Mouse (Mus musculus) left cerebral cortex, adult 18-20 months (tissue): ENCODE results near the gene Cs. TPM values are rescaled to one million over a fixed set of nuclear protein-coding genes. Genes with fewer than 3 reads are reported as not detected.
"Not testable (repeated sequence)": the region's sequence is repeated elsewhere in the genome, so short reads cannot be mapped to it uniquely, and the experiment has no call there.

Source experiments
- DNase-seq, 2 experiments: peaks; one replicate each; pipeline ENCODE4 v3.0.0; 2021 to 2022; ENCODE audit warnings: low spot score in 2 of 2, mixed read lengths in 1 of 2
- total RNA-seq, 2 experiments: library from RNA; stranded (reverse); gene quantifications; 2 replicates each; pipeline ENCODE4 v1.2.3; 2021

Cs gene
- total RNA-seq, 2 experiments from 2014 or later: 222 to 232 TPM

DNA sequence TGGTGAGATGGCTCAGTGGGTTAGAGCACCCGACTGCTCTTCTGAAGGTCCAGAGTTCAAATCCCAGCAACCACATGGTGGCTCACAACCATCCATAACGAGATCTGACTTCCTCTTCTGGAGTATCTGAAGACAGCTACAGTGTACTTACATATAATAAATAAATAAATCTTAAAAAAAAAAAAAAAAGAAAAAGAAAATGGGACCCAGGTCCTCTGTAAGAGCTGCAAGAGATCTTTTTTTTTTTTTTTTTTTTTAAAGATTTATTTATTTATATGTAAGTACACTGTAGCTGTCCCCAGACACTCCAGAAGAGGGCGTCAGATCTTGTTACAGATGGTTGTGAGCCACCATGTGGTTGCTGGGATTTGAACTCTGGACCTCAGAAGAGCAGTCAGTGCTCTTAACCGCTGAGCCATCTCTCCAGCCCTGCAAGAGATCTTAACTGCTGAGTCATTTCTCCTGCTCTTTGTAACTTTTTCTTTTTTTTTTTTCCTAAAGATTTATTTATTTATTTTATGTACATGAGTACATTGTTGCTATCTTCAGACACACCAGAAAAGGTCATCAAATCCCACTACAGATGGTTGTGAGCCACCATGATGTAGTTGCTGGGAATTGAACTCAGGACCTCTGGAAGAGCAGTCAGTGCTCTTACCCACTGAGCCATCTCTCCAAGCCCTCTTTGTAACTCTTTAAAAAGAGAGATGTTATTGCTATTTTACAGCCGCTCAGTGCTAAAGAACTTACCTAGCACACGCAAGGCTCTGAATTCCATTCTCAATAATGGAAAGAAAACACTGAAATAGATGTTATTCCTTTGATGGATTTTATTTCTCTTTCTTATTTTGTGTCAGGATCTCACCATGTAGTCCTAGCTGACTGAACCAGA lies 4.9 kb upstream of the Cs start:
- DNase-seq: not testable (repeated sequence)

DNA sequence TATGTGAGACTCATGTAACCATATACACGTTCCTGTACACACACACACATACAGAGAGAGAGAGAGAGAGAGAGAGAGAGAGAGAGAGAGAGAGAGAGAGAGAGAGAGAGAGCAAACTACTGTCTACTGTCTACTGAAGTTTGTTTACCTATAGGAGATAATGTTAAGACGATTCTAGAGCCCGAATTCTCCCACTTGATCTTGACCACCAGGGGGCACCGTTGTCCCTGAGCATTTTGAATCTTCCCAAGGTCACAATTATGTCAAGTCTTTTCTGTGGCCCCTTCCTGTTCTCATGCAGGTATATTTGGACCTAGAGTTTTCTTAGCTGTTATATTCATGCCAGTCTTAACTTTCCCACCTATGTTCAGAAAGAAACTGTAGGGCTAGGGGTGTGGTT lies 2.0 kb upstream of the Cs start:
- DNase-seq: peak; percentile 69 to 77

DNA sequence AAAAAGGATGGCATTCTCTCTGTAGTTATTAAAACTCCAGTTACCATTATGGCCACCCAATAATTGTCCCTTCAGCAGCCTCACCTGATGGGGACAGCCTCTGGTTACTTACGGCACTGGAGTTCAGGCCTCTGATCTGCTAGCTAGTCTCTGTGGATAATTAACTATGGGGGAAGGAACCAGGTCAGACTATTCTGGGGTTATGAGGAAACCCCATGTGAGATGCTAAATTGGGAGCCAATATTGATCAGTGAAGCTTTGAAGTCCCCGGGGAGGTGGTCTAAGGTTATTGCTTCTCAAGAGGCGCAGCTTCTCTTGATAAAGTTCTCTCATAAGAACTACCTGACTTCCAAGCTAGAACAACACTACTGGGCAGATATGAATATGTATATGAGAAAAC lies 1.3 kb upstream of the Cs start:
- no peak for DNase-seq

DNA sequence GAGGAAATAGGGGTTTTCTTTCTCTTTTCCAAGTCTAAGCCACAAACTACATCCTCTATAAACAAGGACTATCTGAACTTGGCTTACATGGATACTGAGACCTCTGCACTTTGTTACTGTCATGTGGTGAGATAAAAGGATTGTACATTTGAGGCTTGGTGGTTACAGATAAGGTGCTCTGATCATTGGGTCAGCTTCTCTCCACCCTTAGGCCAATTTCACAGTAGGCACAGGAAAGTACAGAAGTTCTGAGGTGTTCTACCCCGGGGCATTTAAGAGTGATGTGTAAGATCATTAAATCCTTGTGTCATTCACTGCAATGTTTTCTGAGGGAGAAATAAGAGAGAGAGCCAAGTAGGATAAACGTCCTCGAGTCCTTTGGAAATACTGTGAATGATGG lies 937 bp upstream of the Cs start:
- DNase-seq: no peak

DNA sequence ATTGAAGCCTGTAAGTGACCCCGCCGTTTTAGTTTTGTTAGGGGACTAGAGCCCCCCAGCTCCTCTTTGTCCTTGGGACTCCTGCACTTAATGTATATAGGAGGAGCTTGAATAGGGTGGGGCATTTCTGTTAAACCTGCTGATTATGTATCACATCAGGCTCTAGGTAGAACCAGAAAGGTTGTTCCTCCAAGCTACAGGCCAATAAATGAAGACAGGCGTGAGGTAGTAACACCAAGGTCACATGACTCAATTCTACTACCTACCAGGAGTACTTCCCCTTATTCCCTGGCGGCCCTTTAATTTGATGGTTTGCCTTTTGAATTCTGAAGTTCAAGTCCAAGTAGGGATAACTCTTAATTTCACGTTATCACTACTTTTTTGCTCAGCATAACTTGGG lies 881 bp downstream of the Cs start:
- no peak for DNase-seq

DNA sequence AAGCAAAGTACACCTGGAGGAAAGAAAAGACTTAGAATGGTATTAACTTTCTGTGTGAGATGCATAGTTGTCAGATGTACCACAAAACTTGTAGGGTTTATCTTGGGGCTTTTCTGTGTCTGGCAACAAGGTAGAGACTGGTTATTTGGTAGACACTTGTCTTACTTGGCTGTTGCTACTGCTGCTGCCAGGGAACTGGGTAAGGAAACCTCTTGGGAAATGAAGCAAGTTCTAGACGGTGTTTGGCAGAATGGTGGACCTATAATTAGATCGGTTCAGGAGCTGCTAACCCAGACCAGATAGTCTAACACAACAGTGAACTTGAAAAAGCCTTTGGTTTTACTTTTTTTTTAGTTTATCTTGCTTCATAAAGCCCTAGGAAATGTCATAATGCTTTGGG lies 1.4 kb downstream of the Cs start:
- no peak for DNase-seq

DNA sequence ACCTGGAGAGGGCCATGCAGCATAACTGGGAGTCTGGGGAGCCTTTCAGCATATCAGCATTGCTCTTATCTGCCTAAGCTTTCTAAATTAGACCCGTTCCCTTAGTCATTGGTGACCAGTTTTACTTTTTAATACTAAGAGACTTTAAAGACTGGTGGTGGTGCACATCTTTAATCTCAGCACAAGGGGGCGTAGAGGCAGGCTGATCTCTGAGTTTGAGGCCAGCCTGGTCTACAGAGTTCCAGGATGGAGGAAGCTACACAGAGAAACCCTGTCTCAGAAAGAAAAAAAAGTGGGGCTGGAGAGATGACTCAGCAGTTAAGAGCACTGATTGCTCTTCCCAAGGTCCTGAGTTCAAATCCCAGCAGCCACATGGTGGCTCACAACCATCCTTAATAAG lies 2.7 kb downstream of the Cs start:
- DNase-seq: no peak

DNA sequence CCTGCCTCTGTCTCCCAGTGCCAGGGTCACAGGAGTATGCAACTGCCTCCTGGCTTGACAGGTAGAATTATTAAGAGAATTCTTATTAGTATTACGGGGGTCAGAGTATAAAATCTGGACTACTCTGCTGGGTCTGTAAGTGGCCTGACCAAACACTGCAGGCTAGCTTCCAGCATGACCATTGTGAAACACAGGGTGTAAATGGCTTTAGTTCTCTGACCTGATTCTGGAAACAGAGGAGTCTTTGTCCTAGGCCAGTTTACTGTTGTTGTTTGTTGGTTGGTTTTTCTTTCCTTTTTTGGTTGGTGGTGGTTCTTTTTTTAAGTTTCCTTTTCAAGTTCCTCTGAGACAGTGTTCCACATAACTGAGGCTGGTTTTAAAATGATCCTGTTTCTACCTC lies 5.9 kb downstream of the Cs start:
- no peak for DNase-seq

DNA sequence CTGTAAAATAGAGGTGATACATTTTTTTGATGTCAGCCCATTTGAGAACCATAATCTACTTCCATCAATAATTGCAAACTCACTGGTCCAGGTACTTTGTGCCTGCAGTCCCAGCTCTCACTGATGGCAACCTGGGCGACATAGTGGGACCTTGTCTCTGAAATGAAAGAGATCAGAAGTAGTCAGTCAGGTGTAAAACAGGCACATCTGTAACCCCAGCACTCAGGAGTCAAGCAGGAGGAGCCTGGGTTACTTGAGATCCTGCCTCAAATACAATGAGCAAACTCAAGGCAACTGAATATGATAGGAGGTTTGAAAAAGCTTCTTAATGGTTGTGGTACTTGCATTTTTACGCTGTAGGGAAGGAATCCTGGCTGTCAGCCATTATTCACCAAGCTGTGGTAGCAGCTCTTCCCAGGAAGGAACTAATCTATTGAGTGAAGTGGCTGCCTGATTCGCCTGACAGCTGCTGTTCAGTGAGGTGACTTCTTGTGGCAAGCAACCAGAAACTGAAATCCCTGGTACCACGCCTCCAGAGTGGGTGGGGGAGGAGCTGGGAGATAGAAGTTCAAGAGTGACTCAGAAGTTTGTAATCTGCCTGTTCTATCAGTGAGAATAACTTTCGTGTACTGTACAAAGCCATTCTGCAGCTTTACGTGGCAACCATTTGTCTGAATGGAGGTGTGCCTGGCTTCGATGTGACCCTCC lies 7.2 kb downstream of the Cs start:
- peak; percentile 59 to 66 for DNase-seq

DNA sequence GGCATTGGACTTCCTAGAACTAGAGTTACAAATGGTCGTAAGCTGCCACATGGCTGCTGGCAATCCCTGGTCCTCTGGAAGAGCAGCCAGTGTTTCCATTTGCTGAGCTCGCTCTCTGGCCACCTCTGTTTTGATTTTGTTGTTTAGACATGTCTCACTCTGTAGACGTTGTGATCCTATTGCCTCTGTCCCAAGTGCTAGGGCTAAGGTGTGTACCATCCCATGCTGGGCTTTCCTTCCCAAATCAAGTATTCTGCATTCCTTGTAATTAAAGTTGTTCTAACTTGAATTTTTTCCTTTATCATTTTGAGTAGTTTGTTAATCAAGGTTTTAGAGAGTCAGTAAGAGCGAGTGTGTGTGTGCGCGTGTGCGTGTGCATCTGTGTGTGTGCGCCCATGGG lies 10.0 kb downstream of the Cs start:
- no peak for DNase-seq

DNA sequence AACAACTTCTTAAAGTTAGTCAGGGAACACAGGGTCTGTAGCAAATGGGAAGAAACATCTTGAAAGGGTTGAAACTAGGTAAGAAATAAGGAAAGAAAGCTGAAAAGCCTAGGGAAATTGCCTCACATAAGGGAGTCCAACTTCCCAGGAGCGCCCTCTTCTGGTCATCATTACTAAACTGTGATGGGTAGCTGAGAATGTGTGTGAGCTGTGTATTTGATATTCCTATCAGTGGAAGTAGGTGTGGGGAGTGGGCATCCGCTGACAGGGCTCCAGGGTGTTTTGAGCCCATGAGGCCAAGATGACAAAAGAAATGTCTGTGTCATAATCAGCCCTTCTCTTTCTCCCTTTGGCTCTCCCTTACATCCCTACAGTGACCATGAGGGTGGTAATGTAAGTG lies 21.3 kb downstream of the Cs start:
- DNase-seq: peak; percentile 49 to 76

DNA sequence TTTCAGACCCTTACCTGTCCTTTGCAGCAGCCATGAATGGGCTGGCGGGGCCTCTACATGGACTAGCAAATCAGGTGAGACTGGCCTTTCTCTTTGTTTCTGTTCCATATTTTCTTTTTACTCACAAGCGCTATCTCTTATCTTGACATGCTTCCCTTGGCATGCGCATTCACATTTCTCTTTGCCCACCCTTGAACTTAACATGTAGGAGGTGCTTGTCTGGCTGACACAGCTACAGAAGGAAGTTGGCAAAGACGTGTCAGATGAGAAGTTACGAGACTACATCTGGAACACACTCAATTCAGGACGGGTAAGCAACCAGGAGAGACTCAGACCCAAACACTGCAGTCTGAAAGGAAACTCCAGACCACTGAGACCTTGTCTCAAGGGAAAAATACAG lies 21.7 kb downstream of the Cs start:
- DNase-seq: no peak

DNA sequence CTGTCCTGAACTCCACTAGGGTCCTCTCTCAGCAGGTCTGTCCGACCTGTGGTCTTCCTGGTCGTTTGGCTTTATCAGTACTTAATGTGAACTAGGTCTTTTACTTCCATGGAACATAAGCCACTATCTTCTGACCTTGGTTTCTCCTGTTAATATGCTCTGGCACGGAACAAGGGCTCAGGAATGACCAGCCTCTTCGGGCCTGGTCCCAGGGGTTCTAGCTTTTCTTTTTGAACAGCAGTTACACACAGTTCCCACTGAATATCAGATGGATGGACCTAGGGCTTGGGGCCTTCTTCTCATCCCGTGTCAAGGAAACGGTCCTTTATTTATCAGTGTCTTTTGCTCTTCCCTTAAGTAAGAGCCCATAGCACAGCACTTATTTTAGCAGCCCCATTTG lies 24.3 kb downstream of the Cs start:
- DNase-seq: no peak

DNA sequence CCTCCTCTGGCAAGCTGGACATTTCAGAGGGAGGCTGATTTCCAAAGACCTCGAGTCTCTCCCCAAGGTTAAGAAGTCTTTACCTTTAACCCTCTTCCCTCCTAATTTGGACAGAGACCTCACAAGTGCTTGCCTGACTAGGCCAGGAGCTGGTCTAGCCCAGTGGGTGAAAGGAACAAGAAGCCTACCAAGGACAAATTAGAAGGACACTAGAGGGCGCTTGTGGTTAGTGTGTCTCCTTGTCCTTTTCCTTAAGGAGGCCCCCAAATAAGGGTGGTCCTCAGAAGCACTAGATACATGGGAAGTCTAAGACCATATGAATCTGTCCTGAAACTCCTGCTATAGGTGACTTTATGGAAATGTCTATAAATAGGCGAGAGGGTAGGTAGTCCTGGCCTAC lies 25.0 kb downstream of the Cs start:
- DNase-seq: peak in 1 of 2 experiments; percentile 22

DNA sequence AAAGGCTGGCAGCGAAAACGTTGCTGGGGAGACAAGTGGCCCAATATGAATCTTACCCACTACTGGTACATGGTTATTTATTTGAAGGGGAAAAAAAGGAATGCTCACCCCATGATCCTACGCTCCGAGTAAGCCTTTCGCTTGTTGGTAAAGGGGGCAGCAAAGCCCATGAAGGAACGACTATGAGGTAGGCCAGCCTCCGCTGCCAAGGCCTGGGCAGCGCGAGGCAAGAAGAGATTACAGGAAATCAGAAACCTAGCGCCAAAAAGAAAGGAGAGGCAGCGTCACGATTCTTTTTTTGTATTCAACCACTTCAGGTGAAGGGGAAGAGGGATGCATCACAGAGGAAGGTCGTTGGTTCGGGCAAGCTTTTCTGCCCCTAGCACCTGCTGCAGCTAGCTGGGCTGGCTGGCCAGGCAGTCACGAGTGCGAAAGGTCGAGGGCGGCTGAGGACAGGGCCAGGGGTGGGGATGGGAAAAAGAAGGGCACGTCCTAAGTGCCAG lies 30.4 kb downstream of the Cs start:
- no peak for DNase-seq

DNA sequence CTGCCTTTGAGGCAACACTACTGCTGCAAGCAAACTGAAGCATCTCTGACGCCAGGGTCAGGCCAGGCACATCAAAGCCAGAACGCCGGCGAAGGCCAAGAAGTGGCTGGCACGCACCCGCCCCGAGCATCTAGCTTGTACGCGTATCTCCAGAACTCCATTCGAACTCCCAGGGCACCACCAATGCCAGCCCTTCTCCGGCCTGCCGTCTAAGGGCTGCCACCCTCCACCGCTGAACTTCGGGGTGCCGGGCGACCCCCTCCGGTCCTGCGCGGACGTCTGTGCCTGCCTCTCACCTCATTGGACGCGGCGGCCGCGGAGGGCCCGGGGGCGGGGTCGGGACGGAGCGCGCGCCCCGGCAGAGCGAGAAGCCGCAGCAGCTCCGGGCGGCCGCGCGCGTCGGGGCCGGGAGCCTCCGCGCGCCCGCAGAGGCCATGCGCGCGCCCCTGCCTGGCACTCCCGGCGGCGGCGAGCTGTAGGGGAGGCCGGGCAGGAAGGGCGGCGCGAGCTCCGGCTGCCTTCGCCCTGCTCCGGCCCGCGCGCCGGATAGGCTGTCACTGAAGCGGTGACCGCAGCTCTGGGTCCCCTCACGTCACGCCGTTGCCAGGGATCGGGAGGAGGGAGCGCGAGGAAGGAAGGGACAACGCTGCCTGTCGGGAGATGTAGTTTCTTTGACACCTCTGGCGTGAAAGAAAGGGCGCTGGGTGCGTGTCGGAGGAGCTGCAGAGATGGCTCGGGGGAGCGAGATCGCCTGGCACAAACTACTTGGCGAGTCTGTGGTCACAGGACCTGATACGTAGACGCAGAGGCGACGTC lies 31.1 kb downstream of the Cs start, which contains the start of gene Coq10a:
Gene Coq10a (minus strand): TSS at position 596 of the 816 bp plus-strand sequence.
- peak; percentile 86 to 94 for DNase-seq

DNA sequence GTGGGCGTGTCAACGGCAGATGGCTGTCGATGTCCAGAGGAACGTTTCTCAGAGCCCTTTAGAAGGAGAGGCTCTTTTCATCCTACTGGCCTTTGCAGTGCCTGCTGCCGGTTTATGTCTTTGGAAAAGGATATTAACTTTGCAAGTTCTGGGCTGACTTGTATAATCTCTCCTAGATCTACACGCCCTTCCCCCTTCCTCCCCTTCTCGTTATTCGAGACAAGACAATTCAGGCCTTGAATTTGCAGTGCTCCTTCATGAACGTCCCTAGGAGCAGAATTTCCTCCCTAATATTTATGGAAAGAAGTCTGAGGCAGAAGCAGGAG lies 31.6 kb downstream of the Cs start:
- no peak for DNase-seq

DNA sequence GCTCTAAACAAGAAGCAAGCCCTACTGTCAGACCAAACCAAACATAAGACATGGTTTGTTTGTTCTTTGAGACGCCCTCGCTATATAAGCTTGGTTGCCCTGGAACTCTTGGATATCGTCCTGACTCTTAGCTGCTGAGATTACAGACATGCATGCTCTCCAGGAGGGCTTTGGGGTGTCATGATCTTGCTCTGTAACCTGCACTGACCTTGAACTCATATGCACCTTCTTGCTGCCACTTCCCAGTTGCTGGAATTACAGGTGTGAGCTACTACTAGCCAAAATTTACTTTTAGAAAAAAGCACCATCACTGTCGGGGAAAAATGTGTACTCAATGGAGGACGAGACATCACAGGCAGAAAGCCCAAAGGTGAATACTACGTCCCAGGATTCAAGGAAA lies 32.1 kb downstream of the Cs start:
- DNase-seq: no peak

DNA sequence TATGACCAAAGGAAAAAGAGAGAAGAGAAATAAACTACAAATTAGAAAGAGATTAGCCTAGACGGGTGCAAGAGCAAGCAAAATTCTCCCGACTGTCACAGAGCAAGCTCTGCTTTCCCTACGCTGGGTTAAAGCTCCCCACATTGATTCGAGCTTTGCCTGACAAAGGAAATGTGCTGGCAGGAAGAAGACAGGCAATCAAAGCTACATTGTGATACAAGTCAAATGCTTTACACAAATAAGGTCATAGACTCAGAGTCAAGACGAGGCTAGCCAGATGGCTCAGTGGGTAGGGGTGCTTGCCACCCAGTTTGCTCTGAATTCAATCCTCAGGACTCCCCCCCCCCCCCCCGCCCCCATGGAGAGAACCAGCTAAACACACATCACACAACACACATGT lies 32.5 kb downstream of the Cs start:
- DNase-seq: no peak

DNA sequence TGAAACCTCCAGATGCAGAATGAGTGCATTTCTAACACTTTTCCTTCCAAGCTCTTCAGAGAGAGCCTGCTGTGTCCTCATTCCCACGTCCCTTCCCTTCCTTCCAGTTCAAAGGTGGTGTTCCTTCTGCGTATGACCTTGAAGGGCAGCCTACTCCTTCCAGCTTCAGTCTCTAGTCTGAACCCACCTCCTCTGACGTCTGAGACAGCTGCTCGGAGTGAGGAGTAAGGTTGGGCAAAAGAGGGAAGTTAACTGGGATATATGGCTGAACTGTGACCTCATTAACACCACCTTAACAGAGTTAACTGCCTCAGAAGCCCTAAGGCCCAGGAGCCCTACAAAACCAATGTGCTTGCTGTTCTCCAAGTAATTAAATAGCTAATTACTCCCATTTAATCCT lies 33.1 kb downstream of the Cs start:
- DNase-seq: no peak

DNA sequence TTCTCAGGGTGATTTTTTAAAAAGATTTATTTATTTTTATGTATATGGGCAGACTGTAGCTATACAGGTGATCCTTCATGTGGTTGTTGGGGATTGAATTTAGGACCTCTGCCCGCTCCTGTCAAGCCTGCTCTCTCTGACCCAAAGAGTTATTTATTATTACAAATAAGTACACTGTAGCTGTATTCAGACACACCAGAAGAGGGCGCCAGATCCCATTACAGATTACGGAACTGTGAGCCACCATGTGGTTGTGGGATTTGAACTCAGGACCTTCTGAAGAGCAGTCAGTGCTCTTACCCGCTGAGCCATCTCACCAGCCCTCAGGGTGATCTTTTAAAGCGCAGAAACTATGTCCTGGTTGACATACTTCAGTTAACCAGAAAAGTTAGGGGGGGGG lies 34.6 kb downstream of the Cs start:
- DNase-seq: no peak
